Comparison of ENCODE assay signal across 9 mouse cellular contexts in the genomic region with DNA sequence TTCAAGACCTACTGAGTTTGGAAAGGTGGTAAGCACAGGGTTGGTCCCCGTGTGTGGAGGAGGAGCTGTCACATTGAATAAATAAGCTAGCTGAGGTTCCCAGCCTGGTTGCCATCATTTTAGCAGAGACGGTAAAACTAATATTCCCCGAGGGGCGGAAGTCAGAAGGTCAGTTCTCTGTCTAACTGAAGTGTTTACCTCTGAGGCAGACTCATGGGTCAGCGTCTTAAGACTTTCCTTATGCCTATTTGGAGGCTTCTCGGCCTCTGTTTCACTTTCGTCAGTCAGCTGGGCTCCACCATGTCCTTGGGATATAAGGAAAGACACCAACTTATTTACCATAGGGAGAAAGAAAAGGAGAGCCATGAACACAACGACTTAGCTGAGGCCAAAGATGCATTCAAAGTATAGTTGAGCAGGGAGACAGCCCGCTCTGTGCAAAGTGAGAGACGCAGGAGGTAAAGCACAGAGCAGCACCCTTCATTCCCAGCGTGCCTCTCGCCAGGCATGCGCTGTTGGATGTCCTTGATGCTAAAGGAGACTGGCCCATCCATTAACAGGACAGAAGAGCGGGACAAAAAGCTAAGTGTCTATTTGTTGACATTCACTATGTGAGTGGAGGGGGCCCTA.
DNase-seq lines count a peak whose midpoint lies in the region; ATAC-seq and TF ChIP-seq lines count a peak whose summit lies in the region.
"Had no signal": no experiment of that assay in that cellular context is flagged by ENCODE, and none has a peak within 500 bp of the region (broad histone marks: within the 10 kb centered on the region; RNA-seq: fewer than 3 reads in every experiment).

No protein-coding gene starts in this region.

- H3K36me3 ChIP-seq in heart, embryonic 12.5 days = no peaks in the 10 kb centered on the region
- H3K36me3 ChIP-seq in testis, adult 2 months (ENCODE audit: control insufficient read depth, insufficient read depth, low read length) = no peaks in the 10 kb centered on the region
- no peaks in the 10 kb centered on the region for H3K36me3 ChIP-seq in hindbrain, postnatal 0 days (ENCODE audit: insufficient read depth, low read length)
- H3K36me3 ChIP-seq: liver, embryonic 15.5 days had no signal

- no peak overlapping the region for H3K4me3 ChIP-seq in heart, embryonic 12.5 days
- H3K4me3 ChIP-seq in testis, adult 2 months (ENCODE audit: control insufficient read depth, low read depth, low read length) = peak overlapping the region; percentile 69
- H3K4me3 ChIP-seq in hindbrain, postnatal 0 days (ENCODE audit: low read length) = no peak overlapping the region
- H3K4me3 ChIP-seq: liver, embryonic 15.5 days had no signal

- no peak overlapping the region for H3K9ac ChIP-seq in heart, embryonic 12.5 days
- H3K9ac ChIP-seq in hindbrain, postnatal 0 days (replicated peaks; ENCODE audit: low read length) = no peak overlapping the region
- H3K9ac ChIP-seq: liver, embryonic 15.5 days had no signal

- DNase-seq in heart, adult 18-20 months = no peak
- no peak for DNase-seq in testis, postnatal 14 days (ENCODE audit: low spot score)
- no peak for DNase-seq in hindbrain, postnatal 0 days (ENCODE audit: low spot score)
- DNase-seq in yolk sac, embryonic 10.5 days (ENCODE audit: low spot score) = peak; percentile 39
- no peak for DNase-seq in gastrocnemius, postnatal 25 days
- DNase-seq in lung, postnatal 10 days = no peak

- ATAC-seq in heart, embryonic 12.5 days (ENCODE audit: insufficient number of reproducible peaks, low FRiP score) = no peak
- ATAC-seq in hindbrain, postnatal 0 days = no peak

- TF ChIP-seq CTCF in testis, adult 2 months (IDR thresholded peaks at IDR 0.05; ENCODE audit: control insufficient read depth, insufficient read depth, insufficient replicate concordance, low read depth, low read length) = no peak
- no peak for TF ChIP-seq CTCF in hindbrain, postnatal 0 days (IDR thresholded peaks at IDR 0.05; ENCODE audit: low read depth)

- H3K27ac ChIP-seq in heart, embryonic 12.5 days (ENCODE audit: poor library complexity, severe bottlenecking) = no peak overlapping the region
- H3K27ac ChIP-seq in testis, adult 2 months (ENCODE audit: control insufficient read depth, insufficient read depth, low read depth, low read length) = peak overlapping the region; percentile 74
- H3K27ac ChIP-seq in hindbrain, postnatal 0 days = no peak overlapping the region
- H3K27ac ChIP-seq: liver, embryonic 15.5 days had no signal

- TF ChIP-seq POLR2A in testis, adult 2 months (IDR thresholded peaks at IDR 0.05; ENCODE audit: control insufficient read depth, low read depth, low read length) = peak; percentile 66

- no peaks in the 10 kb centered on the region for H3K9me3 ChIP-seq in heart, embryonic 12.5 days (replicated peaks)
- no peaks in the 10 kb centered on the region for H3K9me3 ChIP-seq in hindbrain, postnatal 0 days (ENCODE audit: low read length)
- H3K9me3 ChIP-seq: liver, embryonic 15.5 days had no signal

- 0 out of 2 replicates have a peak, but pooled peaks cover 8% of the 10 kb centered on the region for H3K4me1 ChIP-seq in heart, embryonic 12.5 days (replicated peaks)
- peaks cover 6% of the 10 kb centered on the region for H3K4me1 ChIP-seq in testis, adult 2 months (ENCODE audit: control insufficient read depth, insufficient read depth, low read length)
- no peaks in the 10 kb centered on the region for H3K4me1 ChIP-seq in hindbrain, postnatal 0 days (ENCODE audit: insufficient read depth, low read length)
- H3K4me1 ChIP-seq: liver, embryonic 15.5 days had no signal

- H3K27me3 ChIP-seq in heart, embryonic 12.5 days (replicated peaks) = no peaks in the 10 kb centered on the region
- H3K27me3 ChIP-seq in testis, adult 2 months (ENCODE audit: control insufficient read depth, insufficient read depth, low read length) = no peaks in the 10 kb centered on the region
- H3K27me3 ChIP-seq in hindbrain, postnatal 0 days (ENCODE audit: insufficient read depth, low read length) = no peaks in the 10 kb centered on the region
- H3K27me3 ChIP-seq: liver, embryonic 15.5 days had no signal

- H3K4me2 ChIP-seq in heart, embryonic 12.5 days = 0 out of 2 replicates have a peak overlapping the region, but pooled peaks have one; percentile 6
- H3K4me2 ChIP-seq in hindbrain, postnatal 0 days (ENCODE audit: low read depth, low read length) = 0 out of 2 replicates have a peak overlapping the region, but pooled peaks have one; percentile 7
- H3K4me2 ChIP-seq: liver, embryonic 15.5 days had no signal

- 54% methylated on average over 14 of the region's 14 CpGs for WGBS in heart, embryonic 12.5 days
- WGBS in hindbrain, postnatal 0 days = 67% methylated on average over 14 of the region's 14 CpGs
